Comparison of ENCODE assay signal across 20 mouse cellular contexts in the genomic region with DNA sequence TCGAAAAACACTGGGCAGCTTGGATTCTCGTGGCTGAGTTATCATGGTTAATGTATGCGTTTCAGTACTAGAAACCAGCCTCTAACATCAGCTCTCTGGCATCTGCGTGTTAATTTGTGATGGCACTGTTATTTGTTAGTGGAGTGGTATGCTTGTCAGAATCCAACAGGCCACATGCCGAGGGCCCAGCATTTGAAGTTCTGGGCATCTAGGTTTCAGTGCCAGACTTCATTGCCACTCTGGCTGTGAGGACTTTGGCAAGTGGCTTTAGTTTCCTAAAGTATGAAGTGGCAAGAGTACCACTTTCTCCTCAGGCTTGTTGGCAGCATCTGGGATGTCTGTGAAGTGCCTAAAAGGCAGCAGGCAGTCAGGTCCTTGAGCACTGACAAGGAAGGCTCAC.
DNase-seq lines count a peak whose midpoint lies in the region; ATAC-seq and TF ChIP-seq lines count a peak whose summit lies in the region.
"Had no signal": no experiment of that assay in that cellular context is flagged by ENCODE, and none has a peak within 500 bp of the region (broad histone marks: within the 10 kb centered on the region; RNA-seq: fewer than 3 reads in every experiment).

No protein-coding gene starts in this region.

- H3K9ac ChIP-seq in forebrain, embryonic 14.5 days (ENCODE audit: low read length): no peak overlapping the region
- H3K9ac ChIP-seq in forebrain, embryonic 13.5 days: no peak overlapping the region
- H3K9ac ChIP-seq: embryonic facial prominence, embryonic 12.5 days; forebrain, postnatal 0 days; hindbrain, embryonic 14.5 days had no signal

- H3K27ac ChIP-seq in forebrain, embryonic 14.5 days (ENCODE audit: low read depth, low read length): no peak overlapping the region
- no peak overlapping the region for H3K27ac ChIP-seq in forebrain, embryonic 13.5 days
- H3K27ac ChIP-seq: embryonic facial prominence, embryonic 12.5 days; heart, embryonic 10.5 days; hindbrain, embryonic 14.5 days had no signal

- H3K36me3 ChIP-seq in forebrain, embryonic 14.5 days (ENCODE audit: control insufficient read depth, insufficient read depth, low read length): no peaks in the 10 kb centered on the region
- no peaks in the 10 kb centered on the region for H3K36me3 ChIP-seq in forebrain, embryonic 13.5 days (ENCODE audit: poor library complexity, severe bottlenecking)
- H3K36me3 ChIP-seq: embryonic facial prominence, embryonic 12.5 days; heart, embryonic 10.5 days had no signal

- H3K4me2 ChIP-seq in forebrain, embryonic 14.5 days (ENCODE audit: low read length): no peak overlapping the region
- no peak overlapping the region for H3K4me2 ChIP-seq in forebrain, embryonic 13.5 days
- H3K4me2 ChIP-seq: embryonic facial prominence, embryonic 12.5 days; hindbrain, embryonic 14.5 days had no signal

- TF ChIP-seq POLR2A in brain, embryonic 14.5 days (IDR thresholded peaks at IDR 0.05; ENCODE audit: borderline replicate concordance, extremely low read depth, insufficient read depth, insufficient read length, poor library complexity, severe bottlenecking): no peak

- ATAC-seq in forebrain, embryonic 14.5 days: no peak
- ATAC-seq in forebrain, embryonic 13.5 days: no peak
- ATAC-seq: forebrain, postnatal 0 days; intestine, embryonic 16.5 days had no signal

- 78% methylated on average over 5 of the region's 5 CpGs for WGBS in forebrain, embryonic 14.5 days
- WGBS in forebrain, embryonic 13.5 days: 90% methylated on average over 5 of the region's 5 CpGs

- no peaks in the 10 kb centered on the region for H3K27me3 ChIP-seq in forebrain, embryonic 14.5 days (replicated peaks; ENCODE audit: control insufficient read depth, insufficient read depth, low read length)
- no peaks in the 10 kb centered on the region for H3K27me3 ChIP-seq in forebrain, embryonic 13.5 days
- H3K27me3 ChIP-seq: CH12.LX; embryonic facial prominence, embryonic 12.5 days had no signal

- no peaks in the 10 kb centered on the region for H3K9me3 ChIP-seq in forebrain, embryonic 14.5 days (replicated peaks; ENCODE audit: control insufficient read depth, low read length)
- no peaks in the 10 kb centered on the region for H3K9me3 ChIP-seq in forebrain, embryonic 13.5 days (replicated peaks)
- H3K9me3 ChIP-seq: embryonic facial prominence, embryonic 12.5 days; heart, embryonic 10.5 days had no signal

- peak; percentile 15 for DNase-seq in forebrain, embryonic 14.5 days (ENCODE audit: low spot score)
- peak; percentile 14 for DNase-seq in heart, adult 11 months
- DNase-seq in heart, postnatal 4 days: no peak
- DNase-seq in Muller cell, postnatal 12 days (ENCODE audit: inconsistent ontology term): peak; percentile 48
- DNase-seq in brain, embryonic 14.5 days (ENCODE audit: low read depth): peak; percentile 44
- DNase-seq: adrenal gland, adult 2 months; adrenal gland, postnatal 25 days; cerebellum, adult 18-20 months; embryo, embryonic 11 days; forebrain, postnatal 0 days; gastrocnemius, postnatal 36 days; heart, adult 18-20 months; heart, postnatal 10 days; kidney, adult 2 months had no signal

- TF ChIP-seq CTCF in brain, embryonic 14.5 days (IDR thresholded peaks at IDR 0.05; ENCODE audit: borderline replicate concordance, extremely low read depth, insufficient read depth, insufficient read length): no peak

- no peaks in the 10 kb centered on the region for H3K4me1 ChIP-seq in forebrain, embryonic 14.5 days (ENCODE audit: control insufficient read depth, insufficient read depth, low read length)
- no peaks in the 10 kb centered on the region for H3K4me1 ChIP-seq in forebrain, embryonic 13.5 days
- H3K4me1 ChIP-seq: embryonic facial prominence, embryonic 12.5 days; heart, embryonic 10.5 days had no signal

- no peak overlapping the region for H3K4me3 ChIP-seq in forebrain, embryonic 14.5 days (ENCODE audit: low read depth, low read length)
- no peak overlapping the region for H3K4me3 ChIP-seq in forebrain, embryonic 13.5 days
- H3K4me3 ChIP-seq: embryonic facial prominence, embryonic 12.5 days; heart, embryonic 10.5 days had no signal
